Mouse (Mus musculus) G1E (cell line): ENCODE data around the gene Fhdc1.

Source experiments
- CTCF ChIP-seq: IDR thresholded peaks from 2 replicates; pipeline ENCODE4 v1.5.1; 2012; ENCODE audit warnings: low read depth, low read length, inconsistent platforms, mixed read lengths
- GATA1 ChIP-seq: IDR thresholded peaks from 2 replicates; pipeline ENCODE4 v1.6.1; 2012; ENCODE audit warnings: borderline replicate concordance, low read length, inconsistent platforms, mixed read lengths

- TF ChIP-seq CTCF (no peak), GATA1 (no peak)
Measured at GRCm38 (mm10) chr3:84430152-84430551, 50.1 kb downstream of the Fhdc1 start.
